Mouse (Mus musculus) spleen, adult 2 months (tissue): Measurements from ENCODE around the gene Gm11639.

ENCODE experiments used
- CTCF ChIP-seq: fragments of 200-500 bp; IDR thresholded peaks from 2 replicates; pipeline ENCODE4 v1.5.1; 2011; ENCODE audit warnings: mild to moderate bottlenecking, inconsistent platforms; ENCODE audit not compliant: insufficient read depth, insufficient read length, insufficient replicate concordance; ENCODE audit errors: extremely low read depth
- POLR2A ChIP-seq: fragments of 200-500 bp; IDR thresholded peaks from 2 replicates; pipeline ENCODE4 v1.6.1; 2011; ENCODE audit warnings: low read depth, low read length, inconsistent platforms

DNA sequence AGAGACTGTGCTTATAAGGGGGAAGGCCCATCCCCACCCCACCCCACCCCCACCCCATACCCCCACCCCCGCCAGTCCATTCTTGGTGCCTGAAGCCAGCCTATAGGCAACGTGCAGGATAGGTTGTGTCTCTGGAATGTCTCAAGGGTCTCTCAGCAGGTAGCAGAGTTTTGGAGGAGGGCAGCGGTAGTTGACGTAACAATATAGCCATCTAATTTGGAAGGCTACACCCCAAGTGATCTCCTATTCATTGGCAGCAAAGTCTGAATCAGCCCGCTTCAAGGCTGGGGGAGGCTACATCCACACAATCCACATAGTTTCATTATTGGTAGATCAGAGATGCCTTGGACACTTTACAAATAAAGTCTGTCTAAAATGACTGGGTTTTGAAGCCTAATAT lies 292.5 kb downstream of the Gm11639 start:
- no peak for TF ChIP-seq CTCF
- no peak for TF ChIP-seq POLR2A
